8 mouse cellular contexts compared by ENCODE assay signal in genomic region chr2:150667065-150667819, GRCm38 (mm10). TPM values are rescaled to one million over a fixed set of nuclear protein-coding genes. Genes with fewer than 3 reads are reported as not detected.
A peak's percentile ranks its signal among the peaks of the same experiment; 100 is the strongest.
DNase-seq lines count a peak whose midpoint lies in the region; ATAC-seq and TF ChIP-seq lines count a peak whose summit lies in the region.

No protein-coding gene starts in this region.

- DNase-seq in A20 (ENCODE audit: low read depth, low spot score) (peak; percentile 90), ZHBTc4 (ENCODE audit: low read depth, low spot score) (peak; percentile 36)
- DNase-seq in forebrain, postnatal 0 days: peak; percentile 58
- peak; percentile 53 for DNase-seq in lung, postnatal 36 days
- peak; percentile 63 to 65 for DNase-seq in spleen, adult 18-20 months
- no peak for DNase-seq in left cerebral cortex, adult 18-20 months (ENCODE audit: low spot score in 2 of 2)
- no peak for DNase-seq in gastrocnemius, postnatal 14 days

- no peaks in the 10 kb centered on the region for H3K27me3 ChIP-seq in forebrain, postnatal 0 days (ENCODE audit: insufficient read depth, low read length)
- peaks cover 23% of the 10 kb centered on the region for H3K27me3 ChIP-seq in kidney, embryonic 15.5 days

- peak overlapping the region; percentile 60 for H3K9ac ChIP-seq in forebrain, postnatal 0 days
- H3K9ac ChIP-seq in kidney, embryonic 15.5 days: peak overlapping the region; percentile 62

- H3K36me3 ChIP-seq in forebrain, postnatal 0 days (ENCODE audit: insufficient read depth): no peaks in the 10 kb centered on the region
- H3K36me3 ChIP-seq in kidney, embryonic 15.5 days: no peaks in the 10 kb centered on the region

- TF ChIP-seq CTCF in forebrain, postnatal 0 days (IDR thresholded peaks at IDR 0.05; ENCODE audit: low read depth): no peak

- peak overlapping the region; percentile 66 for H3K4me3 ChIP-seq in forebrain, postnatal 0 days (ENCODE audit: low read depth, low read length)
- peak overlapping the region; percentile 72 for H3K4me3 ChIP-seq in kidney, embryonic 15.5 days (replicated peaks)

- no peaks in the 10 kb centered on the region for H3K9me3 ChIP-seq in forebrain, postnatal 0 days (ENCODE audit: low read length)
- no peaks in the 10 kb centered on the region for H3K9me3 ChIP-seq in kidney, embryonic 15.5 days (replicated peaks)

- H3K4me2 ChIP-seq in forebrain, postnatal 0 days (ENCODE audit: low read depth): peak overlapping the region; percentile 93
- peak overlapping the region; percentile 98 for H3K4me2 ChIP-seq in kidney, embryonic 15.5 days

- WGBS in forebrain, postnatal 0 days: 3% methylated on average over 17 of the region's 17 CpGs
- WGBS in kidney, embryonic 15.5 days: 4% methylated on average over 17 of the region's 17 CpGs

- peak; percentile 60 for ATAC-seq in forebrain, postnatal 0 days
- peak; percentile 21 for ATAC-seq in kidney, embryonic 15.5 days (replicated peaks; ENCODE audit: low FRiP score)

- peak overlapping the region; percentile 69 for H3K27ac ChIP-seq in forebrain, postnatal 0 days (ENCODE audit: low read depth, low read length)
- peak overlapping the region; percentile 32; the same call in 1 of the 2 replicates for H3K27ac ChIP-seq in kidney, embryonic 15.5 days

- intact Hi-C loops in gastrocnemius, postnatal 14 days (cut with DNase I; ENCODE audit: low total_unique reads): no loop called here

- H3K4me1 ChIP-seq in forebrain, postnatal 0 days (ENCODE audit: insufficient read depth): peaks cover 20% of the 10 kb centered on the region; the same call in 1 of the 2 replicates
- H3K4me1 ChIP-seq in kidney, embryonic 15.5 days: peaks cover 19% of the 10 kb centered on the region

RNA-seq across cellular contexts. Expression of gene Acss1, which starts 1.1 kb away (rescaled TPM):
- total RNA-seq in forebrain, postnatal 0 days (2014; rRNA removed): 16.9 and 17.8 TPM in 2 replicates
- 8.2 and 14.1 TPM in 2 replicates for polyA plus RNA-seq in forebrain, postnatal 0 days (2015; fragmentation: Nextera tagmentation; extraction: Ambion mirVana)
- polyA plus RNA-seq in kidney, embryonic 15.5 days (2015; fragmentation: Nextera tagmentation; extraction: Ambion mirVana): 9.5 and 9.9 TPM in 2 replicates
- total RNA-seq in left cerebral cortex, adult 18-20 months (2021): 10 to 100 TPM; 17.7 to 18.3 TPM
- 10 to 100 TPM; 12.2 to 25.3 TPM for total RNA-seq in gastrocnemius, postnatal 14 days (2021)

RNA-seq across cellular contexts. Expression of gene Vsx1, which starts 21.9 kb away (rescaled TPM):
- total RNA-seq in forebrain, postnatal 0 days (2014; rRNA removed): not detected in 2 replicates
- 0.06 and 0.13 TPM in 2 replicates for polyA plus RNA-seq in forebrain, postnatal 0 days (2015; fragmentation: Nextera tagmentation; extraction: Ambion mirVana)
- polyA plus RNA-seq in kidney, embryonic 15.5 days (2015; fragmentation: Nextera tagmentation; extraction: Ambion mirVana): not detected in 2 replicates
- total RNA-seq in left cerebral cortex, adult 18-20 months (2021): not detected
- not detected for total RNA-seq in gastrocnemius, postnatal 14 days (2021)

RNA-seq across cellular contexts. Expression of gene Apmap, which starts 58.9 kb away (rescaled TPM):
- 40.9 and 43.0 TPM in 2 replicates for total RNA-seq in forebrain, postnatal 0 days (2014; rRNA removed)
- 53.5 and 56.1 TPM in 2 replicates for polyA plus RNA-seq in forebrain, postnatal 0 days (2015; fragmentation: Nextera tagmentation; extraction: Ambion mirVana)
- 46.0 and 47.6 TPM in 2 replicates for polyA plus RNA-seq in kidney, embryonic 15.5 days (2015; fragmentation: Nextera tagmentation; extraction: Ambion mirVana)
- total RNA-seq in left cerebral cortex, adult 18-20 months (2021): 10 to 100 TPM; 53.5 to 59.9 TPM
- total RNA-seq in gastrocnemius, postnatal 14 days (2021): 10 to 100 TPM; 19.3 to 21.8 TPM

Comparison
In these comparisons a context has a peak if more than half of its experiments do, and no peak if none do; other contexts are left out.
1. DNase-seq: peak in A20 (single experiment), ZHBTc4 (single experiment), forebrain, postnatal 0 days (single experiment), lung, postnatal 36 days (single experiment) and spleen, adult 18-20 months (2 of 2); none in left cerebral cortex, adult 18-20 months (0 of 2) and gastrocnemius, postnatal 14 days (single experiment).